Mouse (Mus musculus): Measurements from ENCODE around the gene Coasy.

The Coasy gene

GRCm38 (mm10) chr11:101095314-101096024 lies 13.1 kb downstream of the Coasy start, which contains the start of gene Psmc3ip:
TSS of gene Psmc3ip (minus strand) at chr11:101095436.
- no peak for TF ChIP-seq GATA4 (IDR thresholded peaks at IDR 0.05; ENCODE audit: insufficient replicate concordance, low read length)

DNA sequence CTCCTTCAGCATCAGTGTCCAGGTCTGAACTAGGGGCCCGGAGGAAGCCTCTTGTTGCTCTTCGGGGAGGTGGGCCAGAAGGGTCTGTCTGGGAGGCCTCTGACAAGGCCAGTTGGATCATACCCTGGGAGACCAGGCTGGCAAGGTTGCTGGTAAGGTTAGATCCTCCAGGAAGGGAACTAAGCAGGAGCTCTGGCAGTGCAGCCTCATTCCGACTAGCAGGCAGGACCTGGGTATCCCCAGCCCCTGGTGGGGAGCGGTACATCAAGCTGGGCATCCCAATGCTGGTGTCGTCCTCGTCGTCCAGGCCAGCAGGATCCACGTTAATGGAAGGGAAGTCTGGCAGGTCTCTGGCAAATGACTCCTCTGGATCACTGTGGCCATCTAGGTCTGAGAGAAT lies 15.9 kb downstream of the Coasy start:
- no peak for TF ChIP-seq GATA4 (IDR thresholded peaks at IDR 0.05; ENCODE audit: insufficient replicate concordance, low read length)

DNA sequence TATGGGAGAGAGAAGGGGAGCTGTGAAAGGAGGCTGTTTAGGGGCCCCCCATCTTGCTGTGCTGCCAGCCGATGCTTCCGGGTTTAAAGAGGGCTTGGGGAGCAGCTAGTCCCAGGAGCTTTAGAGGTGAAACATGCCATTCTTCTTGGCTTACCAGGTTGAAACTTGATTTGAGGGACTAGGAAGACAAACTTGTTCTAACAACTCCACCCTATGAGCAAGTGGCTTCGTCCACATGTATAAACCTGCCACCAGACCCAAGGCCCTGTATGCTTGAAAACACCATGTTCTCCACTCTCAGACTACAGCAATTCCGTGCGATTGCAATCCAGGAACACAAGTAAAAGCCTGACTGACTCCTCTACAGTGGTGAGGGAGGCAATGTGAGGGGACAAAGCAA lies 20.6 kb downstream of the Coasy start:
- TF ChIP-seq GATA4 (IDR thresholded peaks at IDR 0.05; ENCODE audit: insufficient replicate concordance, low read length), result no peak

DNA sequence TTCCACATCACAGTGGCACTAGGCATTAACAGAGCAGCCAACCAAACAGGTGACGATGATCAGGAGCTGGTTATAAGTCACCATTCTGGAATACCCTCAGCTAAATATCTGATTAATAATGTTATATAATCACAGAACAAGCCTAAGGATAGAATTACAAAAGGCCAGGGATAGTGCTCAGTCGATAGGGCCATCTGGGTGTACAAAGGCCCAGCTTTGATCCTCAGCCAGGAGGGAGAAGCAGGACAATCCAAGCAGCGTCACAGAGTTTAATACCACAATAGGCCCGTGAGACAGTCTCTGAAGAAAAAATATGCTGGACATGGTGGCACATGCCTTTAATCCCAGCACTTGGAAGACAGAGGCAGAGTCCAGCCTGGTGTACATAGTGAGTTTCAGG lies 27.0 kb downstream of the Coasy start:
- TF ChIP-seq GATA4 (IDR thresholded peaks at IDR 0.05; ENCODE audit: insufficient replicate concordance, low read length), result no peak

- no peak for TF ChIP-seq GATA4 (IDR thresholded peaks at IDR 0.05; ENCODE audit: insufficient replicate concordance, low read length)
Measured at GRCm38 (mm10) chr11:101110708-101111107, 28.3 kb downstream of the Coasy start.

DNA sequence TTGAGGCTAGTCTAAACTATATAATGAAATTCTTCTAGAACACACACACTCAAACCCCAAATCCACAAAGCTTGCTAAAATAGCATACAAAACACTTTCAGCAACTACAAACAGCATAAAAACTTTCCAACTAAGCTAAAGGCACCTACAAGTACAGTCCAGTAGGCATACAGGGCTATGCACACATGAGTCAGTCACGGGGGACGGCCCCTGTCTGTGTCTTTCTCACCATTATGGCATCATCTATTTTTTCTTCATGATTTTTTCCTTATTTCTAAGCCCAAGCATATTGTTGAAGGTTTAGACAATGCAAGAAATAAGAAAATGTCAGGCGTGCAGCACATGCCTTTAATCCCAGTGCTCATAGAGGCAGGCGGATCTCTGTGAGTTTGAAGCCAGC lies 28.8 kb downstream of the Coasy start:
- TF ChIP-seq GATA4 (IDR thresholded peaks at IDR 0.05; ENCODE audit: insufficient replicate concordance, low read length), result no peak

- TF ChIP-seq GATA4 (IDR thresholded peaks at IDR 0.05; ENCODE audit: insufficient replicate concordance, low read length), result no peak
Measured at GRCm38 (mm10) chr11:101112186-101112585, 29.8 kb downstream of the Coasy start.

DNA sequence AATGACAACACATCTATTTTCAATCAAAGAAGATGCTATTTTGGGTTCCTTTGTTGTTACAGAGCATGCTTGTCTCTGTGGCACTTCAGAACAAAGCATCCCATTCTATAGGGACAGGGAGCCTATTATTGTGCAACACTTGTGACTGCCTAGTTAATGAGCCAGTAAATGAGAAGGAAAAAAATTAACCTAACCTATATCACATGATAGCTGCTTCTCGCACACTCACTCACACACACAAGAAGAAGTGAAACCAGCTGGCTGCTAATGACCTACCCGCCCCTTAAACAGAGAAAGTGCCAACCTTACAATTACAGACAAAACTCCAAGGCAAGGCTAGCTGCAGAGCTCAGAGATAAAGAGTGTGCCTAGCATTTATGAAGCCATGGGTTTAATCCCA lies 33.2 kb downstream of the Coasy start:
- no peak for TF ChIP-seq GATA4 (IDR thresholded peaks at IDR 0.05; ENCODE audit: insufficient replicate concordance, low read length)

DNA sequence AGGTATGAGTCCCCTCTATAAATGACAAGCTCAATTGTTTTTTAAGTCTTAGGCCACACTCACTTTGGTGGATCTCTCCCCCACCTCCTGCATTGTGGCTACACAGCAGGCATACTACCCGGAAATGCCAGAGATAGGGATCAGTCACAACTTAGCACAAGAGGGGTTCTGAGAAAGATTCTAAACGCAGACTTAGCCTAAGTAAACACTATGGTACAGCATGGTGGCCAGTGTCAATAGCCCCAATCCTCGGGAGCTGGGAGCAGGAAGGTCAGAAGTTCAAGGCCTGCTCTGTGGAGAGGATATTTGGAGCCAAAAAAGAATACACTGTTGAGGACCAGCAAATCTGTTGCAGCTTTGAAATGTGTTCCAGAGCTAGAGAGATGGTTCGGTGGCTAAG lies 35.7 kb downstream of the Coasy start:
- TF ChIP-seq GATA4 (IDR thresholded peaks at IDR 0.05; ENCODE audit: insufficient replicate concordance, low read length), result no peak; the same call in 1 of the 2 replicates

DNA sequence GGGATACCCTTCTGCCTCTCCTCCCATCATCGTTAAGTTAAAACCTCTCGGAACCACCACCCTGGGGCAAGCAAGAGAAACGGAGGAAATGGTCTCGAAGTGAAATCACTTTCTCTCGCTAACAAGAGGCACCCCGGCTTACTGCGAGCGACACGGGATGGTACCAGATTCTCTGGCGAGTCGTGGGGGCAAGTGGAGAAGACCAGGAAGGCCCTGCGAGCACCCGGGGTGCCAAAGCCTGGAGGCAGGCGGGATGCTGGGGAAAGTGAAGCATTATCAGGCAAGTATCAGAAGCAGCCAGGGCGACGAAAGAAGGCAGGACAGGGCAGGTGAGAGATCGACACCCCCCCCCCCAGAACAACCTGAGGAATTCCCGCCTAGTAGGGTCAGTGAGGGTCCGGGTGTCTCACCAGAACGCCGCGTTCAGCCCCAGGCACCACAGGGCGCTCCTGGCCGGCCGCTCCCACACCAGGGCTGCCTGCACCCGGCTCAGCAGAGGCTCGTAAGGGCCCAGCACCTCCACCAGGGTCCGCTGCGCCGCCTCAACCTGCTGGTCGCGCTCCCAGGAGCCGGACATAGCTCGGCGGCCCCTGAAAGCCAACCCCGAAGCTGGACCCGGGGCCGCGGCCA lies 36.9 kb downstream of the Coasy start:
- no peak for TF ChIP-seq GATA4 (IDR thresholded peaks at IDR 0.05; ENCODE audit: insufficient replicate concordance, low read length)

DNA sequence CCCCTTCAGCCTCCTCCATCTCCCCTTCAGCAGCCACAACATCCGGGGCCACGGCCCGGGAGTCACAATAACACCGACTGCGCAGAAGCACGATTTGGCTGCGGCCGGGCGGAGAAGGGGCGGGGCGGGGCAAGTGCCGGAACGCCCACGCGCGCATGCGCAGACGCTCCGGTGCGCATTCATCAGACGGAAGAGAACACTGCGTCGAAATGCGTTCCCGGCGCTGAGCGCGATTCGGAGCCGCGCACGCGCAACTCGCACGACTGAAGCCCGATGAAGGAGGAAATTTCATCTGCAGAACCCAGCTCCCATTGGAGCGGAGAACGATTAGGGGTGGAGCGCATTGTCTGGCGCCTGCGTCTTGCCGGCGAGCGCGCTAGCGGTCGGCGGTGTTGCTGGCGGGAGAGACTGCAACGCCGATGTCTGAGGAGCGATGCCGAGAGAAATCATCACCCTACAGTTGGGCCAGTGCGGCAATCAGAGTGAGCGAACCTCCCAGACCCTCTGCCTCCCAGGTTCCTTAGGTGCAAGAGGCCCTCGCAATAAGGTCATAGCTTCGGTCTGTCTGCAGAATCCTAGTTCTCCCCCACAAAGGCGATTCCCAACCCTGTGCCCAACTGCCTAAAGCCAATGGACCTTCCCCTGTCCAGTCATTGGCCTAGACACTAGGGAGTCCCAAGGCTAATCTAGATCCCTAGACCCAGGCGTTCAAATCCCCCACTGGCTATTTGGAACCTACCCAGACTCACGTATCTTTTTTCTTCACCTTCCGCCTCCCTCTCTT lies 37.6 kb downstream of the Coasy start, which contains the start of the genes Retreg3 and Tubg1:
TSS of gene Retreg3 (minus strand) at position 133 of the 784 bp plus-strand sequence.
TSS of gene Tubg1 (plus strand) at position 178 of the 784 bp plus-strand sequence.
- peak; percentile 75; the same call in 1 of the 2 replicates for TF ChIP-seq GATA4 (IDR thresholded peaks at IDR 0.05; ENCODE audit: insufficient replicate concordance, low read length)

- TF ChIP-seq GATA4 (IDR thresholded peaks at IDR 0.05; ENCODE audit: insufficient replicate concordance, low read length), result no peak
Measured at GRCm38 (mm10) chr11:101120545-101121188, 38.3 kb downstream of the Coasy start.

DNA sequence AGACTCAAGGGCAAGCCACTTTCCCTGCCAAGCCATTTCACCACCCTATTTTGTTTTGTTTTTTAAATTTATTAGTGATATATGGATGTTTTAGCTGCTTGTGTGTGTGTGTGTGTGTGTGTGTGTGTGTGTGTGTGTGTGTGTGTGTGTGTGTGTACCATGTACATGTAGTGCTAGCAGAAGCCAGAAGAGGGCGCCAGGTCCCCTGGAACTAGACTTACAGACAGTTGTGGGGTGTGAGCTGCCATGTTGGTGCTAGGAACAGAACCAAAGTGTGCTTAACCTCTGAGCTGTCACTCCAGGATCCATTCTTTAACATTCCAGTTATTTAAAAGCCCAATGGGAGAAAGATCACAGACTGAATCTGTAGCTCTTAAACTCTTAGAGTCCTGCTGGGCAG lies 44.7 kb downstream of the Coasy start:
- TF ChIP-seq GATA4 (IDR thresholded peaks at IDR 0.05; ENCODE audit: insufficient replicate concordance, low read length), result no peak

- TF ChIP-seq GATA4 (IDR thresholded peaks at IDR 0.05; ENCODE audit: insufficient replicate concordance, low read length), result no peak
Measured at GRCm38 (mm10) chr11:101128996-101129577, 46.7 kb downstream of the Coasy start.

Data from liver, adult (tissue).